Mouse (Mus musculus) MN1 (cell line): ENCODE measurements around the gene Col6a3.

Experiments used
- DNase-seq: peaks from one replicate; pipeline ENCODE4 v3.0.0-alpha.2; 2016; ENCODE audit warnings: low spot score

The Col6a3 gene

GRCm38 (mm10) chr1:90723325-90723724 is 120.4 kb downstream of the Col6a3 start:
- no peak for DNase-seq

- no peak for DNase-seq
Measured at GRCm38 (mm10) chr1:90722021-90722420, 121.8 kb downstream of the Col6a3 start.

GRCm38 (mm10) chr1:90720610-90721241 is 123.0 kb downstream of the Col6a3 start:
- DNase-seq: no peak

GRCm38 (mm10) chr1:90718826-90719550 is 124.8 kb downstream of the Col6a3 start:
- no peak for DNase-seq

GRCm38 (mm10) chr1:90716258-90716657 is 127.5 kb downstream of the Col6a3 start:
- no peak for DNase-seq
